Mouse (Mus musculus) common myeloid progenitor, adult 5-6 weeks (primary cell): ENCODE measurements around the gene Zbtb2. TPM values are rescaled to one million over a fixed set of nuclear protein-coding genes. Genes with fewer than 3 reads are reported as not detected.
"Not testable (repeated sequence)": the region's sequence is repeated elsewhere in the genome, so short reads cannot be mapped to it uniquely, and the experiment has no call there.

Experiments used
- ATAC-seq: replicated peaks from 2 replicates; pipeline ENCODE4 v1.8.0; 2016; ENCODE audit warnings: low read depth, mild to moderate bottlenecking, moderate TSS enrichment, inconsistent platforms; ENCODE audit not compliant: poor library complexity, severe bottlenecking
- total RNA-seq: library from RNA; stranded (forward); fragments of 200-1000, 187-1606 nt; gene quantifications from 2 replicates; pipeline ENCODE4 v1.2.3, GENCODE M21; 2017

The Zbtb2 gene
- 14.9 and 17.2 TPM in 2 replicates for total RNA-seq

DNA sequence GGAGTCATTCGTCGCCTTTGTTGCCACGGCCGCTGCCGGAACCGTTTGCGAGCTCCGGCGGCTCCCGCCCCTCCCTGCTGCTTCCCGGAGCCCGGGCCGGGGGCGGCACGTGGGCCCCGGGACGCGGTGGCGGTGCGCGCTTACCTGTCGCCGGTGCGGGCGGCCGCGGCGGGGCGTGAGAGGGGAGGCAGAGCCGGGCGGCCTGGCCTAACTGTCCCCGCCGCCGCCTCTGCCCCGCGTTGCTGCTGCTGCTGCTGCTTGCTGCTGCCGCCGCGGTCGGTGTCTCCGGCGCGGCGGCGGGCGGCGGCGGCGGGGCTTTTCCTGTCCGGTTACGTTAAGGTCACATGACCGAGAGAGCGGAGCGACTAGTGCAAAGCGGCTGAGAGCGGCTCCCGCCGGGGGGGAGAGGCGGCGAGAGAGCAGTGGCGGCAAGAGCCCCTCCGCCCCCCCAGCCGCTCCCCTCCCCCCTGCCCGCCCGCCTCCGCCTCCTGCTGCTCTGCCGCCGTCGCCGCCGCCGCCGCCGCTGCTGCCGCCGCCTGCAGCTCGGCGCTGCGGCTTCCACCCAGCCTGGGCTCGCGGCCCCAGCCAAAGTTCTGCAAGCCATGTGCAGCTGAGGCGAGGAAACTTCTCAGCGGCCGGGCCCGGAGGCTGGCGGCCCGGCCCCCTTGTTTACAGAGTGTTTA is at the start of gene Zbtb2:
Zbtb2 (minus strand) TSS at position 408 of the 683 bp plus-strand sequence.
- 0 out of 2 replicates have a peak, but pooled peaks have one; percentile 3 for ATAC-seq

DNA sequence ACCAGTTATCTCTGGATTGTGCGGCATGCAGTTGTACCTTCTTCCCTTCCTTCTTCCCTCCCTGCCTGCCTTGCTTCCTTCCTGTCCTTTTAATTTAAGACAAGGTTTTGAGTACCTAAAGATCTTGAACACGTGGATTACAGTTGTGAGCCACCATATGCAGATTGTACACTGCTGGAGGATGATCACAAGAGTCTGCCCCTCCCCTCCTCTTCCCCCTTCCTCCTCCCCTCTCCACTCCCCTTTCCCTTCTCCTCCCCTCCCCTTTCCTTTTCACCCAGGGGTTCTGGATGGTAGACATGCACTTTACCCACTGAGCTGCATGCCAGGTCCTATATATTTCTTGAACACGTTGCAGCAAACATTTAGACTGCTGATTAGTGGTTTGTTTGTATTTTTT is 47.5 kb upstream of the Zbtb2 start:
- ATAC-seq, result no peak

DNA sequence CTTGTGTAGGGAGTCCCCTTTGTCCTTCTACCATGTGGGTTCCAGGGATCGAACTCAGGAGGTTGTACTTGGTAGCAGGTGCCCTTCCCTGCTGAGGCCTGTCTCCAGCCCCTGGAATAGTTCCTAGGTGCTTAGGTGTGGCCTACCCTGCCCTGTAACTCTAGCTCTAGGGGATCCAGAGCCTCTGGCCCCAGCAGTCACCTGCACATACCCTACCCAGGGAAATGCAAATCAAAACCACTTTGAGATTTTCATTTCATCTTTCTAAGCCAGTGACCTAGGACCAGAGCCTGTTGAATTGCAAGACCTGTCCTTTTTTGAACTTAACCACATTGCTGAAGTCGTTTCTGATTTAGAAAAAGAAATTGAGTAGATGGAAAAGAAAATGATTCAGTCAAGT is 46.0 kb upstream of the Zbtb2 start:
- not testable (repeated sequence) for ATAC-seq

GRCm38 (mm10) chr10:4432996-4433755 is 45.3 kb upstream of the Zbtb2 start:
- peak; percentile 38 for ATAC-seq

DNA sequence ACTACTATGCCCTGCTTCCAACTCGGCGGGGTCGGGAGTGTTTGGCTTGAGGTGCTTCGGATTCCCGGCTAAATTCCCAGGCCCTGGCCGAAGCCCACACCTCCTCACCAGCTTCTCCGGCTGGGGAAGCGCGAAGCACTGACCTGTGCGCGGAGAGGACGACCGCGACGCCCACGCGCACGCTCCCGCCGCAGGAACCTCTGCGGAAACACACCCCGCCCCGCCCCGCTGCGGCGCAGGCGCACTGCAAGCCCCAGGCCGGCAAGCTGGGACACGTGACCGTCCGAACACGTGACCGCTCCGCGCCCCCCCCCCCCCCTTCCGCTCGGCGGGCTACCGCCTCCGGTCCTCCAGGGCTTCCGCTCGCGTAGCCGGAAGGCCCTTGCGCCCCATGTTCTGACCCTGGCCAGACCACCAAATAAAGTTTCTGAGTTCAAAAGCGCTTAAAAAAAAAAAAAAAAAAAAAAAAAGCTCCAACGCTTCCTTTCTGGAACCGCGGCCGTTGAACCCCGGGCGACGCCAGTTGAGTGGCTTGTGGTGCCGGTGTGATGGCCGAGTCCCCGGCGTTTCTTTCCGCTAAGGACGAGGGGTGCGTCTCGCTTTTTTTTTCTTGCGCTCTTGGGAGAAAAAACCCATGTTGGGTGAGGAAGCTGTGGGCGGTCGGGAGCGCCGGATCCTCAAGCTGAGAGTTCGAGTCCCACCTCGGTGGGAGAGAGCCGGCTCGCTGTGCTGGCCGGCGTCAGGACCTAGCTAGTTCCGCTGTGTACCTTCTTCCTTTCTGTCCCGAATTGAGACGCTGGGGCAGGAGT is 44.4 kb upstream of the Zbtb2 start, which contains the start of the genes Rmnd1 and Armt1:
Rmnd1 (minus strand) TSS at position 266 of the 809 bp plus-strand sequence.
Armt1 (plus strand) TSS at position 345 of the 809 bp plus-strand sequence.
- ATAC-seq, result peak; percentile 79

- no peak for ATAC-seq
These were observed 43.8 kb upstream of the Zbtb2 start for GRCm38 (mm10) chr10:4431746-4432122.

DNA sequence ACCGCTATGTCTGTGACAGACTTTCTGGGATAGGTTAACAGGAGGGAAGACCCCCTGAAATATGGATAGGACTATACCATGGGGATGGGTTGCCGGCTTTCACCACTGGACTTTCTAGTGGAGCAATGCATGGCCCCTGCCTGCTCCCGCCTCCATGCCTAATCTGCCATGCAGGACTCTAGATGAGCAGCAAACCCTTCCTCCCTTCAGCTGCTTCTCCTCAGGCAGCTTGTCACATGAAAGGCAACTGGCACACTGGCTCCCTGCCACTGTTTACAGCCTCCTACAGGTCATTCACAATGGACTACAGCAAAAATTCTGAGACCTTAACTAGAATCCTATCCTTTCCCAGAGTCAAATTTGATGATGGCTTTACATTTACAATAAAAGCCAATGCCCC is 42.9 kb upstream of the Zbtb2 start:
- no peak for ATAC-seq

DNA sequence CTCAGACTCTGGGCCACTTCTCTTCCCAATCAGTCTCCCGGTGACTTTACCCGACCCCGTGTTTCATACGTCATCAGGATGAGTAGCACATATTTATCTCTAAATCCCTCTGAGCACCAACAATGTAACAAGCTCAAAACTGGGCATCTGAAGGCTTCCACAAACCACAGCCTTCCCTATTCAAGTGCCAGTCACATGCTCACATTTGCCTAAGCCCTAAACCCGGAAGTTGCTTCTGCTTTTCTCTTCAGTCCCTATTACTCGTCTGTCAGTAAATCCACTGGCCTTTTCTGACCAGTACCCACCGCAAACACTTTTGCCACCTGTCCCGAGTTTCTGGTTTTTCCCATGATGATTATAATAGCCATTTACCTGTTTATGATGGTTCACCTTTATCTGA is 42.5 kb upstream of the Zbtb2 start:
- peak; percentile 44 for ATAC-seq

- peak; percentile 57; the same call in 1 of the 2 replicates for ATAC-seq
These were observed 37.3 kb upstream of the Zbtb2 start for GRCm38 (mm10) chr10:4425245-4425644.

DNA sequence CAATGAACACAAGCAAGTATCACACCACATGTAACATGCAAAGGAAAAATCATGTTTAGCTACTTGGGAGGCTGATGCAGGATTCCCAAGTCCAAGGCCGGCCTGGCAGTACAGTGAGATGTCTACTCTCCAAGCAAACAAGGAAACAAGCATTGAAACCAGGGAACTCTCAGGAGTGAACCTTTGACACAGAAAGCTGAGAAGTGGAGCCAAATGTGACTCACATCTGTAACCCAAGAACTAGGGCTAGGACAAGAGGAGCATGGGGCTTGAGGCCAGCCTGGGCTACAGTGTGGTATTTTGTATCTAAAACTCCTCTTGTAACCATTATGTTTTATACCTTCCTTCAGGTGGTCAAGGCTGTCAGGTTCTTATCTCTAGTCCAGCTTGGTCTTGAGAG is 19.3 kb upstream of the Zbtb2 start:
- no peak for ATAC-seq

DNA sequence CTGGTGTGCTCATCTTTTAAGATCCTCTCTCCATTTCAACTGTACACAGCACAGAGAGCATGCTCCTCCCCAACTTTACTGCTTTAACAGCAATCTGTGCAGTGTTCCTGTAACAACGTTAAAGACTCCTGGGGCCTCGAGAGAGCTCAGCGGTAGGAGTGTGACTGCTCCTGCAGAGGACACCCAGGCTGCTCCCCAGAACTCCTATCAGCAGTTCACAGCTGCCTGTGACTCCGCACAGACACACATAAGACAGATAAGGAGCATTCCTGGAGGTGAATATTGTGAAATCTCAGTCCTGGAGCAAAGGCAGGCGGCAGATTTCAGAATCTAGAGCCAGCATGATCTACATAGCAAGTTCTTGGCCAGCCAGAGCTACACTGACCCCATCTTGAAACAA is 17.6 kb upstream of the Zbtb2 start:
- peak; percentile 43; the same call in 1 of the 2 replicates for ATAC-seq

DNA sequence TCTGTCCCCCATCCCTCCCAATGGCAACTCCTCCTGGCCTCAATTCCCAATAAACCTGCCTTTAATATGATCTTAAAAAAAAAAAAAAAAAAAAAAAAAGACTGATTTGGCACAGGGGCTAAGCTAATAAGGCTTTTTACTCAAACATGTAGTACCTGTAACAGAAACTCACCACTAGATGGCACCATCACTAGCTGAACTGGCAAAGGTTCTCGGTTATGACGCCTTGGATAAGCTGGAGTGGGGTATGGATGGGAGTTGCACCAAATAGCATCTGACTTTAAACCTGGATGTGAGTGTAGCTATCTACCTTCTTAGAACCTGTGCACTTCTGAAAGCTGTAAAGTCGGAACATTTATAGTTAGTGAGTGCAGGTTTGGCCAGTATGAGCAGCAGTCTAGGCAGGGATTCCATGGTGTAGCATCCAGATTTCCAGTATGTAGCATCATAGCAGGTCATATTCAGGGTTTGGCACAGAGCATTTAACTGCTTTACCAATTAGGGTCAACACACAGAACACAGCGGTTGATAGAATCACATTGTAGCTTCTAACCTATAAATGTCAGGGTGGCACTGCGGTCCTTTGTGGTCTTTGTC is 17.1 kb upstream of the Zbtb2 start:
- ATAC-seq, result peak; percentile 91

DNA sequence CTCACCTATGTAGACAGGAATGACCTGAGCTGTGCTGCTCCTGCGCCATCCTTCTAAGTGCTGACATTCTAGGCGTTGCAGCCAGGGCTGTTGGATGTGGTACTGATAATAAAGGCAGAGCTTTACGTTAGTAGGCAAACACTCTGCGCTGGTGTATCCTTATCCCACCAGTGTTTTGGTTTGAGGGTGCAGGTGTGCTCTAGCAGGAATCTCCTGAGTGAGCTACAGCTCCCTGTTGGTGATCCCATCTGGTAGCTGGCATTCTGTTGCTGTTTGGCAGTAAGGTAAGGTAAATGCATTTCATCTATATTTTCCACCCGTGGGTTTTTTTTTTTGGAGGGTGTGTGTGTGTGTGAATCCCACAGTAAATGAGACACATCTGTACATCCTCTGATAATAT is 10.2 kb upstream of the Zbtb2 start:
- no peak for ATAC-seq

- ATAC-seq, result no peak
These were observed 7.4 kb upstream of the Zbtb2 start for GRCm38 (mm10) chr10:4395321-4395720.

- ATAC-seq, result peak; percentile 45
These were observed 3.9 kb upstream of the Zbtb2 start for GRCm38 (mm10) chr10:4391851-4392250.

DNA sequence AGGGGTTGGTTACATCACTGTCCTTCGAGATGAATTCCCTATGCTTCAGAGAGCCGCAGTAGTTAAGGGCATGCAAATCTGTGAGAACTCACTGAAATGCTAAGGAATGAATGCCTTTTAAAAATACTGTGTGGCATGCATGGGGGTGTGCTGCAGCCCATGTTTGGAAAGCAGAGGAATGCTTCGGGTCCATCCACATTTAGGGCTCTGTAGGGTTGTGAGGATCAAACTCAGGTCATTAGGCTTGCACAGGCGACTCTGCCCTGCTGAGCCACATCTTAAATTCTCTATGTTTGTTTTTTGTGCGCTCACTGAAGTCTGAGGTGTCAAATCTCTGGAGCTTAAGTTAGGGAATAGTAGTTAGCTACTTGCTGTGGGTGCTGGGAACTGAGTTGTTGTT is 3.2 kb upstream of the Zbtb2 start:
- ATAC-seq, result no peak

DNA sequence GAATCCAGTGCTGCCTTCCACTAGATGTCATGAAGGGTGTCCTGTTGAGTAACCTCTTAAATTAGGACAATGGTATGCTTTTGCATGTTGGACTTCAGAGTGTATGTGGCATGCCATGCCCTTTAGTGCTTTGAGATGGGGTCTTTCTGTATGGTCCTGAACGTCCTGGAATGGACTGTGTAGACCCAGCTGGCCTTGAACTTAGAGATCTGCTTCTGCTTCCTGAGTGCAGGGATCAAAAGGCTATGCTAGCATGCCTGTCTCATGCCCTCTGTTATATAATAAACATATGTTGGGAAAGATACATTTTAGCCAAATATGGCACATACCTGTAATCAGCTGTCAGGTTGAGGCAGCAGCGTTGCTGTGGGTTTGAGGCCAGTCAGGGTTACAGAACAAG is 2.6 kb upstream of the Zbtb2 start:
- no peak for ATAC-seq

- no peak for ATAC-seq
These were observed 1.7 kb upstream of the Zbtb2 start for GRCm38 (mm10) chr10:4389461-4390112.

DNA sequence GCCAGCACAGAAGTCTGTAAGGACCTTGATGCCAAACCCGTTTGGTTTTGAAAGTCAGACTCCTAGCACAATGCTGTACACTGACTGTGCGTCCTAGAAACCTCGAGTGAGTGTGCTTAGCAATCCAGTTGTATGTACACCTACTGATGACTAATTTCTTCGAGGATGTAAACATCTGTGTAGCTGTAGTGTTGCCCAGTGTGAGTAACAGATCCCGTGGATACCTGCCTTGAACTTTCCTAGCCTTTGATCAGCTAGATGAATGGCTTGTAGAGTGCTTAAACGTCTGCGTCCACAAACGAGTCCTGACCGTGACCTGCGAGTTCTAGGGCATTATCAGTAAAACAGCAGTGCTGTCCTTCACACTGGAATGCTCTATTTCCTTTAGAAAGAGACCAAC is 1.1 kb upstream of the Zbtb2 start:
- ATAC-seq, result no peak

DNA sequence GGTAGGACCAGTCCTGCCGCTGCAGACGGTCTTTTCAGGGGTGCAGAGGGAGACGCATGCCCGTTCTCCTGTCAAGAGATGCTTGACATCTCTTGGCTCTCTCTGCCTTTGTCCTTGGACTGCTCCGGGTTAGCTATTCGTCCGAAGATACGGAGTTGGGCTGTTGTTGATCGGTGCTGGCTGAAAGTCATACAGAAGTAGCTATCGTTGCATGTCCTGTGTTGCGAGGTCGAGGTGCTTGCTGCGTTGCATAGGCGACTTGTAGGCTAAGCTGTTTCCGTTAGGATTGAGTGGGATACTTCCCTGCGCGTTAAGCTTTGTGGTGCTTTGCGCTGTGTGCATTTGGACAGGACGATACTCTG is 457 bp upstream of the Zbtb2 start:
- no peak for ATAC-seq
